In the genomic region with DNA sequence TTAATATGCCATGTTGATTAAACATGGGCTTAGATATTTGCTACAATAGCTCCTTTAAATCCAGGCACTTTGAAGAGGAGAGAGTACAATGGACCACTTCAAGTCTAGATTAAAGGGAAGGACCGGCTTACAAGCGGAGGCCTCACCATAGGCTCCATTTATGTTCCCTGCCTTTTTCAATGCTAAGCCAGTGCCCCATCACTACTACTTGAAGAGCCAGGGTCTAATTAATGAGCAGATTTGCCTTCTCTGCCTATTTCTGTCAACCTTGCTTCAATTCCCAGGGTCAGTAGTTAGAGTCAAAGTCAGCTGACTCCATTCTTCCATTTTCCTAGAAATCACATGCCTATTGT, we compare ENCODE assay signal across 13 mouse cellular contexts.
DNase-seq lines count a peak whose midpoint lies in the region; ATAC-seq lines count a peak whose summit lies in the region.
"Had no signal": no experiment of that assay in that cellular context is flagged by ENCODE, and none has a peak within 500 bp of the region (broad histone marks: within the 10 kb centered on the region; RNA-seq: fewer than 3 reads in every experiment).

No protein-coding gene starts in this region.

- DNase-seq in intestine, embryonic 14.5 days (ENCODE audit: low spot score) = no peak
- no peak for DNase-seq in retina, embryonic 14.5 days (ENCODE audit: low spot score)
- DNase-seq in layer of hippocampus, adult 9-11 months = no peak
- no peak for DNase-seq in thymus, postnatal 0 days (ENCODE audit: low spot score)
- DNase-seq: cerebellum, adult 2 months; kidney, postnatal 14 days had no signal

- no peak overlapping the region for H3K9ac ChIP-seq in intestine, embryonic 14.5 days (ENCODE audit: low read length)
- no peak overlapping the region for H3K9ac ChIP-seq in intestine, embryonic 16.5 days (ENCODE audit: low read depth, low read length)
- H3K9ac ChIP-seq in embryonic facial prominence, embryonic 15.5 days = no peak overlapping the region
- H3K9ac ChIP-seq in hindbrain, embryonic 13.5 days = no peak overlapping the region
- H3K9ac ChIP-seq in midbrain, embryonic 15.5 days = no peak overlapping the region
- H3K9ac ChIP-seq: heart, embryonic 13.5 days; limb, embryonic 12.5 days had no signal

- 88% methylated on average over 2 of the region's 2 CpGs for WGBS in intestine, embryonic 14.5 days
- 92% methylated on average over 2 of the region's 2 CpGs for WGBS in intestine, embryonic 16.5 days
- WGBS in embryonic facial prominence, embryonic 15.5 days = 59% methylated on average over 2 of the region's 2 CpGs
- 26% methylated on average over 2 of the region's 2 CpGs for WGBS in hindbrain, embryonic 13.5 days
- 15% methylated on average over 2 of the region's 2 CpGs for WGBS in midbrain, embryonic 15.5 days

- H3K27ac ChIP-seq in intestine, embryonic 14.5 days (ENCODE audit: low read depth) = no peak overlapping the region
- no peak overlapping the region for H3K27ac ChIP-seq in intestine, embryonic 16.5 days (ENCODE audit: low read length)
- H3K27ac ChIP-seq in embryonic facial prominence, embryonic 15.5 days (replicated peaks) = 0 out of 2 replicates have a peak overlapping the region, but pooled peaks have one; percentile 3
- H3K27ac ChIP-seq in hindbrain, embryonic 13.5 days = peak overlapping the region; percentile 59
- H3K27ac ChIP-seq in midbrain, embryonic 15.5 days = peak overlapping the region; percentile 42; the same call in 1 of the 2 replicates
- H3K27ac ChIP-seq: heart, embryonic 13.5 days; limb, embryonic 12.5 days had no signal

- no peak overlapping the region for H3K4me2 ChIP-seq in intestine, embryonic 14.5 days (ENCODE audit: low read length)
- no peak overlapping the region for H3K4me2 ChIP-seq in intestine, embryonic 16.5 days (ENCODE audit: low read depth, low read length)
- no peak overlapping the region for H3K4me2 ChIP-seq in embryonic facial prominence, embryonic 15.5 days (replicated peaks)
- H3K4me2 ChIP-seq in hindbrain, embryonic 13.5 days = 0 out of 2 replicates have a peak overlapping the region, but pooled peaks have one; percentile 16
- H3K4me2 ChIP-seq in midbrain, embryonic 15.5 days = no peak overlapping the region
- H3K4me2 ChIP-seq: heart, embryonic 13.5 days; limb, embryonic 12.5 days had no signal

- peaks cover 30% of the 10 kb centered on the region for H3K36me3 ChIP-seq in intestine, embryonic 14.5 days (ENCODE audit: control insufficient read depth, insufficient read depth, low read length)
- H3K36me3 ChIP-seq in intestine, embryonic 16.5 days (ENCODE audit: control insufficient read depth, insufficient read depth, low read length) = no peaks in the 10 kb centered on the region; the same call in 1 of the 2 replicates
- H3K36me3 ChIP-seq in embryonic facial prominence, embryonic 15.5 days = peaks cover 9% of the 10 kb centered on the region; the same call in 1 of the 2 replicates
- H3K36me3 ChIP-seq in hindbrain, embryonic 13.5 days = no peaks in the 10 kb centered on the region
- no peaks in the 10 kb centered on the region for H3K36me3 ChIP-seq in midbrain, embryonic 15.5 days (replicated peaks)

- no peaks in the 10 kb centered on the region for H3K27me3 ChIP-seq in intestine, embryonic 14.5 days (replicated peaks; ENCODE audit: control insufficient read depth, insufficient read depth, low read length)
- H3K27me3 ChIP-seq in intestine, embryonic 16.5 days (replicated peaks; ENCODE audit: control insufficient read depth, insufficient read depth, low read length) = no peaks in the 10 kb centered on the region
- no peaks in the 10 kb centered on the region for H3K27me3 ChIP-seq in embryonic facial prominence, embryonic 15.5 days
- peaks cover 29% of the 10 kb centered on the region for H3K27me3 ChIP-seq in hindbrain, embryonic 13.5 days
- H3K27me3 ChIP-seq in midbrain, embryonic 15.5 days (replicated peaks) = peaks cover 34% of the 10 kb centered on the region
- H3K27me3 ChIP-seq: heart, embryonic 13.5 days; limb, embryonic 12.5 days; megakaryocyte, embryonic 14.5 days had no signal

- H3K4me3 ChIP-seq in intestine, embryonic 14.5 days (ENCODE audit: low read depth, low read length) = no peak overlapping the region
- H3K4me3 ChIP-seq in intestine, embryonic 16.5 days (ENCODE audit: low read length) = no peak overlapping the region
- no peak overlapping the region for H3K4me3 ChIP-seq in embryonic facial prominence, embryonic 15.5 days (replicated peaks)
- H3K4me3 ChIP-seq in hindbrain, embryonic 13.5 days = no peak overlapping the region
- H3K4me3 ChIP-seq in midbrain, embryonic 15.5 days = no peak overlapping the region
- H3K4me3 ChIP-seq: heart, embryonic 13.5 days; limb, embryonic 12.5 days; megakaryocyte, embryonic 14.5 days had no signal

- ATAC-seq in intestine, embryonic 14.5 days (replicated peaks; ENCODE audit: low FRiP score, low TSS enrichment, low read depth) = peak; percentile 16; the same call in 1 of the 2 replicates
- ATAC-seq in intestine, embryonic 16.5 days = no peak
- ATAC-seq in embryonic facial prominence, embryonic 15.5 days (ENCODE audit: insufficient number of reproducible peaks, low FRiP score, low TSS enrichment, low read depth) = no peak
- ATAC-seq in hindbrain, embryonic 13.5 days (ENCODE audit: low FRiP score) = peak; percentile 53; the same call in 1 of the 2 replicates
- ATAC-seq in midbrain, embryonic 15.5 days (replicated peaks) = peak; percentile 79

- H3K4me1 ChIP-seq in intestine, embryonic 14.5 days (replicated peaks; ENCODE audit: control insufficient read depth, insufficient read depth, low read length) = peaks cover 14% of the 10 kb centered on the region
- H3K4me1 ChIP-seq in intestine, embryonic 16.5 days (ENCODE audit: control insufficient read depth, insufficient read depth, low read length) = peaks cover 4% of the 10 kb centered on the region; the same call in 1 of the 2 replicates
- H3K4me1 ChIP-seq in embryonic facial prominence, embryonic 15.5 days = peaks cover 39% of the 10 kb centered on the region
- H3K4me1 ChIP-seq in hindbrain, embryonic 13.5 days (replicated peaks) = peaks cover 46% of the 10 kb centered on the region
- H3K4me1 ChIP-seq in midbrain, embryonic 15.5 days = peaks cover 34% of the 10 kb centered on the region

- no peaks in the 10 kb centered on the region for H3K9me3 ChIP-seq in intestine, embryonic 14.5 days (ENCODE audit: control insufficient read depth, low read length)
- H3K9me3 ChIP-seq in intestine, embryonic 16.5 days (ENCODE audit: control insufficient read depth, low read length) = no peaks in the 10 kb centered on the region
- no peaks in the 10 kb centered on the region for H3K9me3 ChIP-seq in embryonic facial prominence, embryonic 15.5 days (replicated peaks)
- H3K9me3 ChIP-seq in hindbrain, embryonic 13.5 days = no peaks in the 10 kb centered on the region
- no peaks in the 10 kb centered on the region for H3K9me3 ChIP-seq in midbrain, embryonic 15.5 days
- H3K9me3 ChIP-seq: heart, embryonic 13.5 days; limb, embryonic 12.5 days; megakaryocyte, embryonic 14.5 days had no signal

Comparison
In these comparisons a context has a peak if more than half of its experiments do, and no peak if none do; other contexts are left out.
1. ATAC-seq: peak in intestine, embryonic 14.5 days (single experiment), hindbrain, embryonic 13.5 days (single experiment) and midbrain, embryonic 15.5 days (single experiment); none in intestine, embryonic 16.5 days (single experiment) and embryonic facial prominence, embryonic 15.5 days (single experiment).
2. H3K27ac ChIP-seq: peak in embryonic facial prominence, embryonic 15.5 days (single experiment), hindbrain, embryonic 13.5 days (single experiment) and midbrain, embryonic 15.5 days (single experiment); none in intestine, embryonic 14.5 days (single experiment) and intestine, embryonic 16.5 days (single experiment).